Mouse (Mus musculus): ENCODE measurements at regions not wholly inside any gene's neighbourhood (a gene's known extent, or its start where the extent isn't known, plus 50 kb on each side); places are given as distances from the start of the nearest gene placed in this dataset.

GRCm38 (mm10) chr7:55400774-55401173, 367.2 kb upstream of the Siglech start:
- Histone ChIP-seq H3K4me2 (replicated peaks) (no peak overlapping the region), H3K4me1 (no peaks in the 10 kb centered on the region), H3K4me3 (no peak overlapping the region), H3K27ac (no peak overlapping the region), H3K9ac (no peak overlapping the region), H3K36me3 (no peaks in the 10 kb centered on the region), H3K27me3 (no peaks in the 10 kb centered on the region), H3K9me3 (replicated peaks) (no peaks in the 10 kb centered on the region)
- no peak for ATAC-seq (ENCODE audit: low FRiP score)

DNA sequence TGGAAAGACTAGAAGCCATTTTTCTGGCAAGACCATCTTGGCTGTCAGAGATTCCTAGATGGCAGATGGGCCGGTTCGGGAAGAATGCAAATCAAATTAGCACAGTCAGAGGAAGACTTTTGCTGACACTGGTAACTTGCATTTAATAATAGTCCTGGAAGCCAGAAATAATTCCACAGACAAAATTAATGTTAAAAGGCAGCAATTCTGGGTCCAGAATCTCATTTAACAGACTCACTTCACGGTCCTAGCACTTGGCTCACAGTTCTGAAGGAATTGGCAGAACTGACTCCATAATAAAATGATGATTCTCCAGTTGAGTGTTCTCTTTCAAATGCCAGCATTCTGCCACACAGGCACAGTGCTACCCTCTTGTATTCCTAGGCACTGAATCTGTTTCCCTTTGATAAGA, 366.7 kb upstream of the Siglech start:
- WGBS, result 78% methylated on average over 3 of the region's 3 CpGs
- no peaks in the 10 kb centered on the region for H3K4me1 ChIP-seq

DNA sequence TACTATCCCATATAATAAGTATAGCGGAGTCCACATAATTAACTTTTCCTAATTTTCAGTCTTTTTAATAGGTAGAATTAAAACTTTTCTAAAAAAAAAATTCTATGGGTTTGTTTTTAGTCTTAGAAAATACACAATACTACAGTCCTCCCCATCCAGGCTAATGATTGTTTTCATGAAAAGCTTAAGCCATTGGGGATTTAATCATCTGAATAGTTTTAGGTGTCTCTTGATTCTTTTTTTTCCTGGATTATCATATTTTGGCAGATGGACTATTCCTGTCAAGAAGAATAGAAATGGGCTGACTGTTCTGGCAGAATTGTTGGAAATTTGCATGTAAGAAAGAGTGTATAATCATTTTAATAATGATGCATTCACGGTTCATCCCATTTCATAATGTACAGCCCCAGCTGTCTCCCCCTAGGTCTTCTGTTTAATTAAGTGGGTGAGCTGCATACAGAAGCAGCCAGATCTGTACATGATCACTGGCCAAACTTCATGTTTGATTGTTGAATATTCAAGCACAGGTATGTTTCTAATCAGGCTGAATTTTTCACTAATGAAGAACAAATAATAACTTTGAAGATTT, 320.6 kb upstream of the Siglech start:
- no peaks in the 10 kb centered on the region for H3K4me1 ChIP-seq
- WGBS, result 63% methylated on average over 2 of the region's 2 CpGs
- peak; percentile 84 for ATAC-seq (ENCODE audit: low FRiP score)

More for the DNA sequence above, 366.7 kb upstream of the Siglech start:
- no peak overlapping the region for H3K9ac ChIP-seq
- no peaks in the 10 kb centered on the region for H3K27me3 ChIP-seq
- H3K9me3 ChIP-seq (replicated peaks), result no peaks in the 10 kb centered on the region
- H3K4me2 ChIP-seq (replicated peaks), result no peak overlapping the region
- no peak overlapping the region for H3K27ac ChIP-seq
- no peak overlapping the region for H3K4me3 ChIP-seq
- no peak for ATAC-seq (ENCODE audit: low FRiP score)
- no peaks in the 10 kb centered on the region for H3K36me3 ChIP-seq

More for the DNA sequence above, 320.6 kb upstream of the Siglech start:
- no peaks in the 10 kb centered on the region for H3K9me3 ChIP-seq (replicated peaks)
- H3K4me2 ChIP-seq (replicated peaks), result no peak overlapping the region
- H3K4me3 ChIP-seq, result no peak overlapping the region
- H3K9ac ChIP-seq, result no peak overlapping the region
- H3K27me3 ChIP-seq, result no peaks in the 10 kb centered on the region
- H3K27ac ChIP-seq, result no peak overlapping the region
- no peaks in the 10 kb centered on the region for H3K36me3 ChIP-seq
